Mouse (Mus musculus) monocyte, adult 2 months (primary cell): ENCODE results near the gene Slc39a9.

Experiments used
- DNase-seq, 2 experiments: peaks; one replicate each; pipeline ENCODE4 v3.0.0; 2022; ENCODE audit warnings: low spot score in 2 of 2, low read depth in 1 of 2

Slc39a9 gene

GRCm38 (mm10) chr12:80653951-80654658 lies 10.4 kb downstream of the Slc39a9 start:
- no peak for DNase-seq

GRCm38 (mm10) chr12:80654659-80655025 lies 11.0 kb downstream of the Slc39a9 start:
- DNase-seq, result no peak

- no peak for DNase-seq
Measured at GRCm38 (mm10) chr12:80658661-80659060, 15.0 kb downstream of the Slc39a9 start.

- DNase-seq, result no peak
Measured at GRCm38 (mm10) chr12:80662322-80662721, 18.6 kb downstream of the Slc39a9 start.

GRCm38 (mm10) chr12:80663935-80664334 lies 20.3 kb downstream of the Slc39a9 start:
- no peak for DNase-seq

- no peak for DNase-seq
Measured at GRCm38 (mm10) chr12:80668391-80668790, 24.7 kb downstream of the Slc39a9 start.

- DNase-seq, result no peak
Measured at GRCm38 (mm10) chr12:80673170-80673569, 29.5 kb downstream of the Slc39a9 start.

- no peak for DNase-seq
Measured at GRCm38 (mm10) chr12:80681340-80681739, 37.7 kb downstream of the Slc39a9 start.

- DNase-seq, result no peak
Measured at GRCm38 (mm10) chr12:80683554-80683953, 39.9 kb downstream of the Slc39a9 start.

- DNase-seq, result no peak
Measured at GRCm38 (mm10) chr12:80684316-80684715, 40.6 kb downstream of the Slc39a9 start.

GRCm38 (mm10) chr12:80687788-80688211 lies 44.1 kb downstream of the Slc39a9 start:
- no peak for DNase-seq

- no peak for DNase-seq
Measured at GRCm38 (mm10) chr12:80689696-80690095, 46.0 kb downstream of the Slc39a9 start.

- DNase-seq, result no peak
Measured at GRCm38 (mm10) chr12:80691671-80692091, 48.0 kb downstream of the Slc39a9 start.

GRCm38 (mm10) chr12:80692269-80692972 lies 48.7 kb downstream of the Slc39a9 start, which contains the start of gene Plekhd1:
TSS of gene Plekhd1 (plus strand) at chr12:80692591.
- DNase-seq, result no peak

- DNase-seq, result no peak
Measured at GRCm38 (mm10) chr12:80693700-80694099, 50.0 kb downstream of the Slc39a9 start.

- no peak for DNase-seq
Measured at GRCm38 (mm10) chr12:80695004-80695403, 51.3 kb downstream of the Slc39a9 start.

GRCm38 (mm10) chr12:80698526-80699143 lies 55.0 kb downstream of the Slc39a9 start:
- DNase-seq, result no peak

GRCm38 (mm10) chr12:80699144-80699531 lies 55.5 kb downstream of the Slc39a9 start:
- DNase-seq, result no peak

GRCm38 (mm10) chr12:80701332-80701731 lies 57.6 kb downstream of the Slc39a9 start:
- no peak for DNase-seq

GRCm38 (mm10) chr12:80706208-80706914 lies 62.7 kb downstream of the Slc39a9 start:
- DNase-seq, result no peak

- DNase-seq, result no peak
Measured at GRCm38 (mm10) chr12:80706915-80707604, 63.4 kb downstream of the Slc39a9 start.
